Mouse (Mus musculus): ENCODE data around the gene Numa1. TPM values are rescaled to one million over a fixed set of nuclear protein-coding genes. Genes with fewer than 3 reads are reported as not detected.
A peak's percentile ranks its signal among the peaks of the same experiment; 100 is the strongest.

The Numa1 gene
- polyA plus RNA-seq, 1 experiment from 2014 or later: 112 TPM

DNA sequence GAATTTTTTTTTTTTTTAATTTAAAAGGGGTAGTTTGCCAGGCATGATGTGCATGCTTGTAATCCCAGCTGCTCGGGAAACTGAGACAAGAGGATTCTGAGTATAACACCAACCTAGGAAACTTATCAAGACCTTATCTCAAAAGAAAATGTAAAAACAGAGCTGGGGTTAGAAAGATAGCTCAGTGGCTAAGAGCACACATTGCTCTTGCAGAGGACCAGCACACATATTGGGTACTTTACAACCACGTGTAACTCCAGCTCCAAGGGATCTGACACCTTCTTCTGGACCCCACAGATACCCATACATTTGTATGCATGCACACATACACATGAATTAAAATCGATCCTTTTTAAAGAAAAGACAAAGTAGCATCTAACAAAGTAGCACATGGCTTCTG lies 127.4 kb downstream of the Numa1 start:
- Histone ChIP-seq H3K27ac (ENCODE audit: low read depth, low read length) (no peak overlapping the region), H3K4me2 (ENCODE audit: low read depth, low read length, severe bottlenecking) (no peak overlapping the region), H3K4me3 (ENCODE audit: low read depth, low read length) (no peak overlapping the region), H3K4me1 (replicated peaks; ENCODE audit: control insufficient read depth, insufficient read depth, low read length) (peaks cover 4% of the 10 kb centered on the region), H3K9ac (ENCODE audit: low read length) (no peak overlapping the region), H3K36me3 (ENCODE audit: control insufficient read depth, insufficient read depth, low read length) (no peaks in the 10 kb centered on the region; the same call in 1 of the 2 replicates), H3K27me3 (ENCODE audit: control insufficient read depth, insufficient read depth, low read length) (no peaks in the 10 kb centered on the region), H3K9me3 (ENCODE audit: control insufficient read depth, low read length) (no peaks in the 10 kb centered on the region)
- ATAC-seq (replicated peaks; ENCODE audit: low FRiP score) (no peak), DNase-seq (ENCODE audit: low spot score) (no peak)
- 90% methylated on average over 3 of the region's 3 CpGs for WGBS

DNA sequence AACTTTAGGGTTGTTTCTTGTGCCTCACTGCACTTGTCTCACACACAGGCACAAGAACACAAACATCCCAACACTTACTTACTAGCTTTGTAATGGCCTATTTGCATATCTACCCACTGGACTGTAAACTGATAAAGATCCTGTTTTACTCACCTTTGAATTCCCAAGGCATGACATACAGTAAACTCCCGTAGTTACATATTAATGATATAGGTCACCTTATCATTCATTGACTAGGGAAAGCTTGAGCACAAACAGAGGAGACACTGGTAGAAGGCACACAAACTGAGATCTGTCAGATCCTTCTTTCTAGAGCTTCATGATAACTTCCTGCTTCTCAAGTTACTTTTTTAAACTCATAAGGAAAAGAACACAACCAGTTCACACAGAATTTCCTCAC lies 128.3 kb downstream of the Numa1 start:
- 93% methylated on average over 1 of the region's 1 CpGs for WGBS
- no peak for ATAC-seq (replicated peaks; ENCODE audit: low FRiP score)
- Histone ChIP-seq H3K4me2 (ENCODE audit: low read depth, low read length, severe bottlenecking) (no peak overlapping the region), H3K9ac (ENCODE audit: low read length) (no peak overlapping the region), H3K27me3 (ENCODE audit: control insufficient read depth, insufficient read depth, low read length) (no peaks in the 10 kb centered on the region), H3K9me3 (ENCODE audit: control insufficient read depth, low read length) (no peaks in the 10 kb centered on the region), H3K4me3 (ENCODE audit: low read depth, low read length) (no peak overlapping the region), H3K36me3 (ENCODE audit: control insufficient read depth, insufficient read depth, low read length) (no peaks in the 10 kb centered on the region; the same call in 1 of the 2 replicates), H3K4me1 (replicated peaks; ENCODE audit: control insufficient read depth, insufficient read depth, low read length) (peaks cover 7% of the 10 kb centered on the region), H3K27ac (ENCODE audit: low read depth, low read length) (no peak overlapping the region)
- no peak for DNase-seq (ENCODE audit: low spot score)

DNA sequence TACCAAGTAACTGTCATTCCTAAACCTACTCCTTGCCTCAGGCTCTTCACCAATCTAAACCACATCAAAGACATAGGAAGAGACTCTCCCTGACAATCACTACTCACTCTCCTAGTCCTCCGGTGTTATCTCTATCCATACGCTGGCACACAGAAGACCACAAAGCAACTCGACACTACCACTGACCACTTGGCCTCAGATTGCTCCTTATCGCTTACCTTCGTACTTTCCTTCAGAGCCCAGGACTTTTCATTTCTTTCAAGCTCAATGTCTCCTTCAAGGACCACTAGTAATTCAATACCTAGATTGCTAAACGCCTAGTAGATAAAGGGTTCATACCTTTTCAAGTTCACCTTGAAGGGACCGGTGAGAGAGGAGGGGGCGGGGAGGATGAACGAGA lies 130.0 kb downstream of the Numa1 start:
- peak overlapping the region; percentile 78 for H3K4me3 ChIP-seq (ENCODE audit: low read depth, low read length)
- DNase-seq (ENCODE audit: low spot score) (no peak), ATAC-seq (replicated peaks; ENCODE audit: low FRiP score) (no peak)
- H3K9ac ChIP-seq (ENCODE audit: low read length): no peak overlapping the region
- H3K4me2 ChIP-seq (ENCODE audit: low read depth, low read length, severe bottlenecking): peak overlapping the region; percentile 63; the same call in 1 of the 2 replicates
- 91% methylated on average over 9 of the region's 9 CpGs for WGBS
- no peaks in the 10 kb centered on the region for H3K27me3 ChIP-seq (ENCODE audit: control insufficient read depth, insufficient read depth, low read length)
- H3K9me3 ChIP-seq (ENCODE audit: control insufficient read depth, low read length): no peaks in the 10 kb centered on the region
- H3K36me3 ChIP-seq (ENCODE audit: control insufficient read depth, insufficient read depth, low read length): no peaks in the 10 kb centered on the region; the same call in 1 of the 2 replicates
- no peak overlapping the region for H3K27ac ChIP-seq (ENCODE audit: low read depth, low read length)
- peaks cover 7% of the 10 kb centered on the region for H3K4me1 ChIP-seq (replicated peaks; ENCODE audit: control insufficient read depth, insufficient read depth, low read length)

Other genes with a start within 250 kb of the Numa1 start
- 0.12 and 0.44 TPM in 2 replicates for gene Phox2a, start 115.8 kb upstream of the Numa1 start, polyA plus RNA-seq (2014; fragmentation: Nextera tagmentation; extraction: Ambion mirVana)
- 46.0 and 46.3 TPM in 2 replicates for gene Inppl1, start 95.9 kb upstream of the Numa1 start, polyA plus RNA-seq (2014; fragmentation: Nextera tagmentation; extraction: Ambion mirVana)
- gene Folr2, start 76.9 kb upstream of the Numa1 start, polyA plus RNA-seq (2014; fragmentation: Nextera tagmentation; extraction: Ambion mirVana): 0.94 and 1.1 TPM in 2 replicates
- gene Anapc15, start 70.4 kb upstream of the Numa1 start, polyA plus RNA-seq (2014; fragmentation: Nextera tagmentation; extraction: Ambion mirVana): 102 and 103 TPM in 2 replicates
- gene Folr1, start 63.3 kb upstream of the Numa1 start, polyA plus RNA-seq (2014; fragmentation: Nextera tagmentation; extraction: Ambion mirVana): 10.5 and 11.4 TPM in 2 replicates
- gene Lamtor1, start 28.2 kb upstream of the Numa1 start, polyA plus RNA-seq (2014; fragmentation: Nextera tagmentation; extraction: Ambion mirVana): 126 and 145 TPM in 2 replicates
- gene Tomt, start 27.8 kb upstream of the Numa1 start, polyA plus RNA-seq (2014; fragmentation: Nextera tagmentation; extraction: Ambion mirVana): 0.53 and 0.56 TPM in 2 replicates
- gene Lrrc51, start 216 bp upstream of the Numa1 start, polyA plus RNA-seq (2014; fragmentation: Nextera tagmentation; extraction: Ambion mirVana): 8.3 and 8.6 TPM in 2 replicates
- 4.1 and 5.5 TPM in 2 replicates for gene Il18bp, start 84.6 kb downstream of the Numa1 start, polyA plus RNA-seq (2014; fragmentation: Nextera tagmentation; extraction: Ambion mirVana)
- 30.2 and 31.9 TPM in 2 replicates for gene Rnf121, start 131.4 kb downstream of the Numa1 start, polyA plus RNA-seq (2014; fragmentation: Nextera tagmentation; extraction: Ambion mirVana)
- 36.9 and 38.8 TPM in 2 replicates for gene Xndc1, start 131.4 kb downstream of the Numa1 start, polyA plus RNA-seq (2014; fragmentation: Nextera tagmentation; extraction: Ambion mirVana)
- 2.1 and 2.4 TPM in 2 replicates for gene Xntrpc, start 131.6 kb downstream of the Numa1 start, polyA plus RNA-seq (2014; fragmentation: Nextera tagmentation; extraction: Ambion mirVana)
- gene Trpc2, start 149.0 kb downstream of the Numa1 start, polyA plus RNA-seq (2014; fragmentation: Nextera tagmentation; extraction: Ambion mirVana): not detected in 2 replicates
- 0.52 and 0.89 TPM in 2 replicates for gene Art1, start 167.6 kb downstream of the Numa1 start, polyA plus RNA-seq (2014; fragmentation: Nextera tagmentation; extraction: Ambion mirVana)
- 0.72 and 1.5 TPM in 2 replicates for gene Art5, start 175.4 kb downstream of the Numa1 start, polyA plus RNA-seq (2014; fragmentation: Nextera tagmentation; extraction: Ambion mirVana)
- not detected in 2 replicates for gene Chrna10, start 182.7 kb downstream of the Numa1 start, polyA plus RNA-seq (2014; fragmentation: Nextera tagmentation; extraction: Ambion mirVana)